Comparison of ENCODE assay signal across 8 mouse cellular contexts in the genomic region with DNA sequence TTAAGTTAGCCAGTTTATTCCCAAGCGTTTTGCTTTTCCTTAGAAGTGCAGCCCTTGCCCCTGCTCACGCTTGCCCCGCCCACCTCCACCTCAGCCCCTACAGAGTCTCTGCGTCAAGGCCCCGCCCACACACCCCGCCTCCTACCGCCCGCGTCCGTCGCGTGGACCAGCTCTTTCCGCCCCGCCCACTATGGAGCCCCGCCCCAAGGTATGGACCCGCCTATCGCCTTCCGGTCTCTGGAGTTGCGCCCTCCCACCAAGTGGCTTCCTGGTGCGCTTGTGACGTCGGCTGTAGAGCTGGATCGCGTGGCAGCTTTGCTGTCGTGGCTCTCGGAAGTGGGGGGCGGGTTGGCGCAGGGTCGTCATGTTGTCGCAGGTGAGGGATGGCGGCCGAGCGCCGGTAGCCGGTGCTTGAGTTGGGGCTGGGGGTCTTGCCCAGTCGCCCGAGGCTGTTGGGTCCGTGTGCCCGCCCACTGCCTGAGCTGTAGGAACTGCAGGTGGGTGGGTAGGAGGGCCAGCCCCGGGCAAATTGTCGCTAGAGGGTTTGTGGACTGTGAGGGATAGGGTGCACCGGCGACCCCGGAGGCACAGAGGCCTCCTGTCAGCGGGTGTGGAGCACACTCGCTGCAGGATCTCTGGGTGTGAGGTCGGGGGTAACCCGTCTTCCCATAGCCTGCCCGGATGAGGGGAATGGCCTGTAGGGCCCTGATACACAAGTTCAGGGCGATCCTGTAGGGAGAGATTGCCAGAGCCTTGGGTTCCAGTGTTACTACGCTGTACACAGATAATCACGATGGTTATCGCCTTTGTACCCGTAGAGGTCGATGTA. TPM values are rescaled to one million over a fixed set of nuclear protein-coding genes. Genes with fewer than 3 reads are reported as not detected.
DNase-seq lines count a peak whose midpoint lies in the region; ATAC-seq and TF ChIP-seq lines count a peak whose summit lies in the region.

A gene (plus strand): TSS at position 236 of the 829 bp plus-strand sequence.

- H3K4me1 ChIP-seq in hindbrain, embryonic 10.5 days (replicated peaks): peaks cover 17% of the 10 kb centered on the region; the same call in 1 of the 2 replicates
- peaks cover 4% of the 10 kb centered on the region; the same call in 1 of the 2 replicates for H3K4me1 ChIP-seq in lung, postnatal 0 days (ENCODE audit: insufficient read depth, low read depth, low read length)

- no peaks in the 10 kb centered on the region for H3K9me3 ChIP-seq in hindbrain, embryonic 10.5 days
- no peaks in the 10 kb centered on the region for H3K9me3 ChIP-seq in lung, postnatal 0 days (ENCODE audit: low read length)

- no peaks in the 10 kb centered on the region for H3K27me3 ChIP-seq in hindbrain, embryonic 10.5 days (ENCODE audit: insufficient read depth, poor library complexity, severe bottlenecking)
- no peaks in the 10 kb centered on the region for H3K27me3 ChIP-seq in lung, postnatal 0 days (replicated peaks; ENCODE audit: insufficient read depth, low read length)

- peak; percentile 97 for DNase-seq in MN1 (ENCODE audit: low spot score)
- DNase-seq in cerebellum, adult 9-10 months: peak; percentile 97
- DNase-seq in hindbrain, embryonic 10.5 days (ENCODE audit: low spot score): peak; percentile 99
- peak; percentile 98 for DNase-seq in layer of hippocampus, adult 9-11 months
- peak; percentile 99 for DNase-seq in lung, postnatal 0 days (ENCODE audit: low spot score)
- peak; percentile 97 for DNase-seq in ovary, postnatal 14 days (ENCODE audit: low spot score)
- DNase-seq in thymus, postnatal 14 days: peak; percentile 100

- peak within 1 kb of the TSS; percentile 93 for H3K27ac ChIP-seq in hindbrain, embryonic 10.5 days
- peak within 1 kb of the TSS; percentile 72 for H3K27ac ChIP-seq in lung, postnatal 0 days (ENCODE audit: low read length)

- peak within 1 kb of the TSS; percentile 83 for H3K4me3 ChIP-seq in hindbrain, embryonic 10.5 days
- H3K4me3 ChIP-seq in lung, postnatal 0 days (ENCODE audit: low read depth, low read length): peak within 1 kb of the TSS; percentile 58

- peak within 1 kb of the TSS; percentile 66 for H3K9ac ChIP-seq in lung, postnatal 0 days (replicated peaks; ENCODE audit: low read depth)

- H3K4me2 ChIP-seq in lung, postnatal 0 days (replicated peaks; ENCODE audit: low read depth, low read length): peak within 1 kb of the TSS; percentile 85

- TF ChIP-seq EP300 in lung, postnatal 0 days (IDR thresholded peaks at IDR 0.05): no peak

- 2% methylated on average over 55 of the region's 55 CpGs for WGBS in hindbrain, embryonic 10.5 days
- WGBS in lung, postnatal 0 days: under 1% methylated on average over 54 of the region's 55 CpGs

- peaks cover 12% of the 10 kb centered on the region for H3K36me3 ChIP-seq in hindbrain, embryonic 10.5 days
- no peaks in the 10 kb centered on the region for H3K36me3 ChIP-seq in lung, postnatal 0 days (ENCODE audit: insufficient read depth, low read length)

- TF ChIP-seq CTCF in lung, postnatal 0 days (IDR thresholded peaks at IDR 0.05): no peak

- ATAC-seq in frontal cortex, adult (ENCODE audit: low TSS enrichment): peak; percentile 98
- ATAC-seq in lung, postnatal 0 days: peak; percentile 98

RNA-seq across cellular contexts. Expression of the gene that starts here (rescaled TPM):
- 44.0 and 44.4 TPM in 2 replicates for polyA plus RNA-seq in hindbrain, embryonic 10.5 days (2016; fragmentation: Nextera tagmentation; extraction: Ambion mirVana)
- polyA plus RNA-seq in lung, postnatal 0 days (2015; fragmentation: Nextera tagmentation; extraction: Ambion mirVana): 68.5 and 73.0 TPM in 2 replicates

Comparison
In these comparisons a context has a peak if more than half of its experiments do, and no peak if none do; other contexts are left out.
1. Peak in every context shown above with its lines: DNase-seq, ATAC-seq, H3K4me3 ChIP-seq and H3K27ac ChIP-seq.